Mouse (Mus musculus) forebrain, embryonic 14.5 days (tissue): Measurements from ENCODE around the gene Psg26. TPM values are rescaled to one million over a fixed set of nuclear protein-coding genes. Genes with fewer than 3 reads are reported as not detected.
"Not testable (repeated sequence)": the region's sequence is repeated elsewhere in the genome, so short reads cannot be mapped to it uniquely, and the experiment has no call there.

Source experiments
- ATAC-seq: fragments of 200-750 bp; cut with Nextera tagmentation; 2 replicates; pipeline ENCODE4 v1.8.0; 2017; ENCODE audit warnings: mild to moderate bottlenecking, moderate library complexity
- DNase-seq: peaks from one replicate; pipeline ENCODE4 v3.0.0-alpha.2; 2015; ENCODE audit warnings: low spot score
- H3K27ac ChIP-seq: fragments of 300-500 bp; sonication (generic); 2 replicates; pipeline ENCODE4 v1.5.1; 2014; ENCODE audit warnings: low read depth, mild to moderate bottlenecking, control low read depth, low read length, moderate library complexity
- H3K27me3 ChIP-seq: fragments of 300-500 bp; sonication (generic); replicated peaks from 2 replicates; pipeline ENCODE4 v1.6.1; 2014; ENCODE audit warnings: low read length, control low read depth, mixed read lengths; ENCODE audit not compliant: control insufficient read depth, insufficient read depth
- H3K36me3 ChIP-seq: fragments of 300-500 bp; sonication (generic); 2 replicates; pipeline ENCODE4 v1.6.1; 2014; ENCODE audit warnings: low read length, control low read depth; ENCODE audit not compliant: control insufficient read depth, insufficient read depth
- H3K4me1 ChIP-seq: fragments of 300-500 bp; sonication (generic); 2 replicates; pipeline ENCODE4 v1.6.1; 2014; ENCODE audit warnings: antibody characterized with exemption, low read length, control low read depth; ENCODE audit not compliant: control insufficient read depth, insufficient read depth
- H3K4me2 ChIP-seq: fragments of 300-500 bp; sonication (generic); 2 replicates; pipeline ENCODE4 v1.6.1; 2014; ENCODE audit warnings: mild to moderate bottlenecking, control low read depth, low read length
- H3K4me3 ChIP-seq: fragments of 300-500 bp; sonication (generic); 2 replicates; pipeline ENCODE4 v1.5.1; 2014; ENCODE audit warnings: low read depth, low read length, control low read depth
- H3K9ac ChIP-seq: fragments of 300-500 bp; sonication (generic); 2 replicates; pipeline ENCODE4 v1.6.1; 2014; ENCODE audit warnings: mild to moderate bottlenecking, low read length, control low read depth, moderate library complexity
- H3K9me3 ChIP-seq: fragments of 300-500 bp; sonication (generic); replicated peaks from 2 replicates; pipeline ENCODE4 v1.6.1; 2016; ENCODE audit warnings: low read length, control low read depth, mixed read lengths; ENCODE audit not compliant: control insufficient read depth
- WGBS: fragments of 180-500 bp; shearing (Covaris S2); extraction: QIAGEN DNeasy Blood & Tissue Kit; methylation state at CpG from one replicate; pipeline ENCODE4 v1.1.7; 2014; 5-methylcytosine and 5-hydroxymethylcytosine counted together
- polyA plus RNA-seq: library from polyadenylated mRNA; unstranded; fragments of >200 nt; fragmentation: Nextera tagmentation; extraction: Ambion mirVana; gene quantifications from 2 replicates; pipeline ENCODE4 v1.2.1, GENCODE M21; 2014

The Psg26 gene
- polyA plus RNA-seq: not detected in 2 replicates

- ATAC-seq (no peak), DNase-seq (no peak)
- no peaks in the 10 kb centered on the region for H3K27me3 ChIP-seq
- H3K4me3 ChIP-seq: no peak within 1 kb of the TSS
- WGBS: 58% methylated on average over 1 of the region's 1 CpGs
- no peaks in the 10 kb centered on the region for H3K36me3 ChIP-seq
- H3K9me3 ChIP-seq: no peaks in the 10 kb centered on the region
- H3K9ac ChIP-seq: no peak within 1 kb of the TSS
- H3K4me1 ChIP-seq: no peaks in the 10 kb centered on the region
- no peak within 1 kb of the TSS for H3K27ac ChIP-seq
- no peak within 1 kb of the TSS for H3K4me2 ChIP-seq
These were observed at the start of gene Psg26 for GRCm38 (mm10) chr7:18484077-18484476. TSS of gene Psg26 (minus strand) at chr7:18484177.

- no peak overlapping the region for H3K9ac ChIP-seq
- H3K27ac ChIP-seq: no peak overlapping the region
- H3K36me3 ChIP-seq: no peaks in the 10 kb centered on the region
- H3K4me1 ChIP-seq: no peaks in the 10 kb centered on the region
- ATAC-seq: no peak
- H3K4me3 ChIP-seq: no peak overlapping the region
- no peak for DNase-seq
- 46% methylated on average over 3 of the region's 3 CpGs for WGBS
- no peaks in the 10 kb centered on the region for H3K27me3 ChIP-seq
- no peak overlapping the region for H3K4me2 ChIP-seq
- no peaks in the 10 kb centered on the region for H3K9me3 ChIP-seq
These were observed 49.4 kb upstream of the Psg26 start for GRCm38 (mm10) chr7:18533420-18533819.

- Histone ChIP-seq H3K4me1 (no peaks in the 10 kb centered on the region), H3K36me3 (no peaks in the 10 kb centered on the region), H3K4me3 (no peak within 1 kb of the TSS), H3K4me2 (no peak within 1 kb of the TSS), H3K27me3 (no peaks in the 10 kb centered on the region), H3K27ac (no peak within 1 kb of the TSS), H3K9me3 (no peaks in the 10 kb centered on the region), H3K9ac (no peak within 1 kb of the TSS)
- whole genome bisulfite sequencing: 94% methylated on average over 1 of the region's 1 CpGs
- ATAC-seq (no peak), DNase-seq (no peak)
These were observed 48.2 kb upstream of the Psg26 start, which contains the start of gene Psg25 for GRCm38 (mm10) chr7:18532169-18532568. TSS of gene Psg25 (minus strand) at chr7:18532269.

GRCm38 (mm10) chr7:18524668-18525067 lies 40.7 kb upstream of the Psg26 start:
- no peaks in the 10 kb centered on the region for H3K27me3 ChIP-seq
- H3K4me2 ChIP-seq: no peak overlapping the region
- H3K4me1 ChIP-seq: no peaks in the 10 kb centered on the region
- WGBS: 93% methylated on average over 8 of the region's 8 CpGs
- ATAC-seq: no peak
- no peak for DNase-seq
- H3K9me3 ChIP-seq: no peaks in the 10 kb centered on the region; the same call in 1 of the 2 replicates
- no peaks in the 10 kb centered on the region for H3K36me3 ChIP-seq
- H3K4me3 ChIP-seq: no peak overlapping the region
- H3K27ac ChIP-seq: no peak overlapping the region
- H3K9ac ChIP-seq: no peak overlapping the region

GRCm38 (mm10) chr7:18512848-18513247 lies 28.9 kb upstream of the Psg26 start:
- not testable (repeated sequence) for H3K4me3 ChIP-seq, ATAC-seq, H3K9me3 ChIP-seq, H3K27ac ChIP-seq, DNase-seq, H3K4me1 ChIP-seq, H3K9ac ChIP-seq, H3K4me2 ChIP-seq, H3K27me3 ChIP-seq, H3K36me3 ChIP-seq

- not testable (repeated sequence) for H3K4me2 ChIP-seq, H3K27ac ChIP-seq, H3K27me3 ChIP-seq, H3K4me3 ChIP-seq, H3K4me1 ChIP-seq, H3K36me3 ChIP-seq, DNase-seq, H3K9me3 ChIP-seq, H3K9ac ChIP-seq, ATAC-seq
- 59% methylated on average over 2 of the region's 2 CpGs for WGBS
These were observed 28.4 kb upstream of the Psg26 start for GRCm38 (mm10) chr7:18512417-18512816.

GRCm38 (mm10) chr7:18511479-18511878 lies 27.5 kb upstream of the Psg26 start:
- H3K9me3 ChIP-seq: no peaks in the 10 kb centered on the region
- no peak overlapping the region for H3K4me2 ChIP-seq
- H3K27me3 ChIP-seq: no peaks in the 10 kb centered on the region
- WGBS: 20% methylated on average over 9 of the region's 9 CpGs
- H3K9ac ChIP-seq: no peak overlapping the region
- DNase-seq (no peak), ATAC-seq (no peak)
- no peak overlapping the region for H3K4me3 ChIP-seq
- H3K4me1 ChIP-seq: no peaks in the 10 kb centered on the region
- H3K27ac ChIP-seq: no peak overlapping the region
- H3K36me3 ChIP-seq: no peaks in the 10 kb centered on the region

- not testable (repeated sequence) for H3K4me3 ChIP-seq, H3K36me3 ChIP-seq, H3K4me2 ChIP-seq, DNase-seq, H3K9me3 ChIP-seq, ATAC-seq, H3K9ac ChIP-seq, H3K4me1 ChIP-seq, H3K27ac ChIP-seq, H3K27me3 ChIP-seq
- WGBS: 91% methylated on average over 2 of the region's 2 CpGs
These were observed 52.0 kb downstream of the Psg26 start, which contains the start of gene Psg28 for GRCm38 (mm10) chr7:18431941-18432340. TSS of gene Psg28 (minus strand) at chr7:18432041.
